Mouse (Mus musculus) embryo, embryonic 10 days (tissue): ENCODE measurements at regions not wholly inside any gene's neighbourhood (a gene's known extent, or its start where the extent isn't known, plus 50 kb on each side); places are given as distances from the start of the nearest gene placed in this dataset.

ENCODE experiments used
- DNase-seq: peaks from one replicate; pipeline ENCODE4 v3.0.0-alpha.2; 2015; ENCODE audit warnings: low spot score

GRCm38 (mm10) chr3:10697698-10698452 lies 362.4 kb upstream of the Gm38303 start:
- DNase-seq: no peak

GRCm38 (mm10) chr3:10685501-10685951 lies 350.0 kb upstream of the Gm38303 start:
- no peak for DNase-seq

DNA sequence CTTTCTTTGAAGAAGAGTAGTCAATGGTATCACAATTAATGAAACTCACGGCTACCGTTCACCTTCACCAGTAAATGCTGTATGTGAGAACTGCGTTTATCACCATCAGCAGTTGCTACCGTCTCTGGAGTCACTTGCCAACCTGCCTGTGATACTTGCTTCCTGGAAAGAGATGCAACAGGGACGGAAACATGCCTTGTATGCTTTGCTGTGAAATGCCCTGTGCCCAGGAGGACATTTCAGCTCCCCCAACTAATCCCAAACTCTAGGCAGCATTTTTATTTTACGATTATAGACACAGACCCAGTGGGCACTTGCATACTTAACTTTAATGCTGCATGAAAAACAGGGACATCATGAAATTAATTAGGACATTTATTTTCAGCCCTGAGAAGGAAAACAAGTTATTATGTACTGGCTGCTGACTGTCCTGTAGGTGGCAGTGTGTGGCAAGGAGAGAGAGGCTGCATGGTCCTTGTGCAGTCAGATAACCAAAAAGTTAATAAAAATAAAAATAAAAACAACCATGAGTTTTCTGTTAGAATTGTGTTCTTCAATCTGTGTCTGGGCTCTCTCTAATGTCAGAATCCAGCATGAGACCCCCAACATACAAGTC lies 349.5 kb upstream of the Gm38303 start:
- peak; percentile 75 for DNase-seq

DNA sequence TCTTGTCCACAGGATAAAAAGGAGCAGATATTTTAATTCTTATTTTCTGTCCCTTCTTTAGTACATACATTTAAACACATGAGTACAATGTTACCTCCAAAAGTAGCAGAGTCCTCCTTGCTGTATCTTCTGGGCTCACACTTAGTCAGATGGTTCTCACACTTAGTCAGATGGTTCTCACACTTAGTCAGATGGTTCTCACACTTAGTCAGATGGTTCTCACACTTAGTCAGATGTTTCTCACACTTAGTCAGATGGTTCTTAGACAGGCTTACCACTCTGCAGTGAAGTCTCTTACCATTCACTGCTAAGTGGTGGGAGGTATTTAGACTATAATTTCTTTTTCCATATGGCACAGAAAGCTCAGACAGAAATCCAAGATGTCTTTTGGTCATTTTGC lies 346.5 kb upstream of the Gm38303 start:
- DNase-seq: no peak

- no peak for DNase-seq
Measured at GRCm38 (mm10) chr3:10647975-10648511, 312.6 kb upstream of the Gm38303 start.
